Mouse (Mus musculus) G1E (cell line): ENCODE measurements around the gene Abcf3.

Source experiments
- CTCF ChIP-seq: IDR thresholded peaks from 2 replicates; pipeline ENCODE4 v1.5.1; 2012; ENCODE audit warnings: low read depth, low read length, inconsistent platforms, mixed read lengths
- GATA1 ChIP-seq: IDR thresholded peaks from 2 replicates; pipeline ENCODE4 v1.6.1; 2012; ENCODE audit warnings: borderline replicate concordance, low read length, inconsistent platforms, mixed read lengths

DNA sequence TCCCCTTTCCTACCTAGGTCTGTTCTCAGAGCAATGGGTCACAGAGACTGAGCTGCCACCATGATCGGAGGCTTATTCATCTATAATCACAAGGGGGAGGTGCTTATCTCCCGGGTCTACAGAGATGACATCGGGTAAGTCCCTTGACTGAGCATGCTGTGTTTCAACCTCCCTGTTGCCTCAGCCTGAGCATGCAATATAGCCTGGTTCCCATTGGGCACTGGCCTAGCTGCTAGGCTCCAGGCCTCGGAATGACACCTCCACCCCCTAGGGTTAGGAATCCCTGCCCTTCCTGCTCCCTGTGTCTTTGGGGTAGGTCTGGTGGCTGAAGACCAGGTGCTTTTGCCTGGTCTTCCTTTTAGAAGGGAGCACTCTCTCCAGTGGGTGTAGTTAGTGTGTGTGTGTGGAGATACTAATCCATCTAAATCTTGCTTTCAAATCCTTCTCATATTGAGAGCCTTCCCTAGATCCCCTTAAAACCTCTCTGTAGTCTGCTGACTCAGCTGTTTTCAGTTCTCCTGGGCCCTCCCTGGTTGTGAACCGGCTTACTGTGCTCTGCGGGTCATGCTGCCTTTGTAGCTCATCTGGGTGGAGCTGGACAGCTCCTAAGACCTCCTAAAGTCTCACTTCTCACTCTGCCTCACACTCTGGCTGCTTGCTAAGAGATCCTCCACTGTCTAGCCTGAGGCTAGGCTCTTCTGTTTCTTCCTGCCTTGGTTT lies 10.6 kb upstream of the Abcf3 start:
- no peak for TF ChIP-seq CTCF
- no peak for TF ChIP-seq GATA1
